Mouse (Mus musculus) right cerebral cortex, adult 18-20 months (tissue): Measurements from ENCODE around the gene Ern1.
A peak's percentile ranks its signal among the peaks of the same experiment; 100 is the strongest.
"Not testable (repeated sequence)": the region's sequence is repeated elsewhere in the genome, so short reads cannot be mapped to it uniquely, and the experiment has no call there.

Experiments
- DNase-seq: peaks from one replicate; pipeline ENCODE4 v3.0.0; 2022; ENCODE audit warnings: mixed read lengths

The Ern1 gene

DNA sequence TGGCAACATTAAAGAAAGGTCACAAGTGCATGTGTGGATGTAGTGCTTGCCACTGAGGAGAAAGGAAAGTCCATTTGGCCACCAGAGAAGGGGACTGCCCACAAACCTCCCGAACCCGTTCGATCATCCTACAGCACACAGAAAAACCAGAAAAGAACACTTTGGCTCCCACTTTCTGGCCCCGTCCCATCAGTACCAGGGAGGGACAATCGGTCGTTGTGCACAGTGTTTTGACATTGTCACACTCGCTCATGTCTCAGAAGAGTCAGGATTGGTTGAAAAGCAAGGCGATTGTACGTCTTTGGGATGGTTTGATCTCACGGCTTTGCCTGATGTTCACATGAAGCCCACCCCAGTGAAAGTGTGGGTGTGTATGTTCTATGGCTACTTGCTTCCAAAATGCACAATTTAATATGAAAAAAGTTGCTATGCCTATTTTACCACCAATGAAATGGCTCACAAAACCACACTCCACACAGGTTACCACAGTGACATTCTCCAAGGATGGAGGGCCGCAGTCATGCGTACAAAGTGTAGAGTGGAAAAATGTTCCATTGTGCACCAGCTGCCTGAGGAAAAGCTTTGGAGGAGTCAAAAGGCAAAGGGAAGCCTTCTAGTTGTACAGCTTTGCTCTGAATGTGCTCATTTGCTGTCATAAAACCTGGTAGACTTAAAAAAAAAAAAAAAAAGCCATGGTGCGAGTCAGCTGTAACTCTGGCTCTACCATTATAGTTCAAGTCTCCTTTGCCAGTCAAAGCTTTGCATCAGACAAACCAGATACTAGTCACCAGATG lies 15.2 kb upstream of the Ern1 start:
- no peak for DNase-seq

DNA sequence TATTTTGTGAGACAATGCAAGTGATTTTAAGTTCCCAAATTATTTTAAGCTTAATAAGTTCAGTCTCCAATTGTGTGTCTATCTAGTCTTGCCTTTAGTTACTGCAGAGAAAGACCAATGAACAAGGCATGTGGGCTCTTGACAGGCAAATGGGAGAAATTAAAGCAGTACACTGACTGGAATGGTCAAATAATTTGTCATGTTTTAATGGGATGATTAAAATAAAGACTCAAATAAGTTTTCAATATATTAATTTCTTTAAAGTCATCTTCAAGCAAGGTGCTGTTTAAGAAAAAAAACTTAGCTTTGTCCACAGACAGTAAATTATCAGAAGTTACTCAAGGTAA lies 14.5 kb upstream of the Ern1 start:
- DNase-seq: no peak

DNA sequence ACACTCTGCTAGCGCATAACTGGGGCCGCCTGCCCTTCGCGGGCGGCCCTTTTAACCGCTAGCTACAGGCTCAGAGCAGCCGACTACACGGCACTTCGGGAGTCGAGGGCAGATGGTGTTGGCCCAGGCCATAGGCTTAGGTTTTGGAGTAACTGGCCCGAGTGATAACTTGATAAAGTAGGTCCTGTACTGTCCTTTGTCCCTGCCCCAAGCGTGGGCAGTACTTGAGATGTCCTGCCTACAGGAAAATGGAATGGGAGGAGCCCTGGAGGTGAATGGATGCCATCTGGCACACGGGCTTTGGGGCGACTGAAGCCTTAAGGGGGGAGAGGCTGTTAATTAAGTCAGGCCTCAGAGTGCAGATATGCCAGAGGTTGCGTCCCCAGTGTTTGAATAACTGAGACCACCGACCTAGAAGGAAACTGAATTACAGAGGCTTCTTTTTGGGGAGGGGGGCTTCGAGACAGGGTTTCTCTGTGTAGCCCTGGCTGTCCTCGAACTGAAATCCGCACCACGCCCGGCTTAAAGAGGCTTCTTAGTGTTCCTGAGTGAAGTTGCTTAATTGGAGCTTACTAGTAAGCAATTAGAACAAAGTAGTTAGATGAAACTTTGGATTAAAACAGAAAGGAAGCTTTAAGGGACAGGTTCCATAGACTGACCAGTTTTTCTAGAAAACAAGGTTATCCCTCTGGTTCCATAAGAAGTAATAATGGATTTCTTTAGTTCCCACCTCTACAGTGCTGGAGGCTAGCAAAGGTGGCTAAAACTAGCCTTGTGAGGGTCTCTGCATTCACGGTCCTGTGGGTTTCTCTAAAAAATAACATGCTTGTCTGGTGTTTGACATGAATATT lies 13.9 kb upstream of the Ern1 start:
- peak; percentile 43 for DNase-seq

DNA sequence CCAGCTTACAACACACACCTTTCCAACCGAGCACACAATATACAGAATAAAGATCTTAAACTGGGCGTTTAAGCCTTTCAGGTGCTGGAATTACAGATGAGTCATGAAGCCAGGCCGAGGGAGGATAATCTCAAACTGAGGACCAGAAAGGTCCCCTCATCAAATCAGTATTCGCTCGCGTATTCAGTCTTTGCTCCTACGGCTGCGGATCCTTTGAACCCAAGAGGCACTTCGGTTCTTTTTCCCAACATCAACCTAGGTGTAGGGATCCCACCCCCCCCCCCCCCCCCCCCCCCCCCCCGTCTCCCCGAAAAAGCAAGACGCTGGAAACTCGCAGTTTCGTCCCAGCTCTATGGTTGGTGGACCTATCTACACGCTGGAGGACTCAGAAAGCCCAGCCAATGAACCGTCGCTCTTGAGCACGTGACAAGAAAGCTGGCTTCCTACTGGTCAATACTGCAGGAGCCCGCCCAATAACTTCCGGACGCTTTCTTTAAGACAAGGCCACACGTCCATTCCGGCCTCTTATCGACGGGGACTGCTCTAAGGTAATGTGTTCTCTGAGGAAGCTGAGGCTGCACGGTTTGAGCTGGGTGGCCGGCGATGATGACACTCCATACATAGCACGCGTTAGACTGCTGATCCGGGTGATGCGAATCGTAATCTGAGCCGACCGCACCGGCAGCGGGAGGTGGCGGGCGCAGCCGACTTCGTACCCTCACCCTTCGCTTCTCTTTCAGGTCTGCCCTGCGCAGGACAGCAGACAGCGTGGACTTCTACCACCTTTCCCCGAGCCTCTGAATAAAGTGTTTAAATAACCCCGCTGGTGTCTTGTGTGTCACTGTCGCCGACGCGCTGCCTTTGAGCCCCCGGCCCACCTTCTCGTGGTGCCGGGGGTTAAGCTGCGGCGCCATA lies 13.0 kb upstream of the Ern1 start:
- peak; percentile 97 for DNase-seq

DNA sequence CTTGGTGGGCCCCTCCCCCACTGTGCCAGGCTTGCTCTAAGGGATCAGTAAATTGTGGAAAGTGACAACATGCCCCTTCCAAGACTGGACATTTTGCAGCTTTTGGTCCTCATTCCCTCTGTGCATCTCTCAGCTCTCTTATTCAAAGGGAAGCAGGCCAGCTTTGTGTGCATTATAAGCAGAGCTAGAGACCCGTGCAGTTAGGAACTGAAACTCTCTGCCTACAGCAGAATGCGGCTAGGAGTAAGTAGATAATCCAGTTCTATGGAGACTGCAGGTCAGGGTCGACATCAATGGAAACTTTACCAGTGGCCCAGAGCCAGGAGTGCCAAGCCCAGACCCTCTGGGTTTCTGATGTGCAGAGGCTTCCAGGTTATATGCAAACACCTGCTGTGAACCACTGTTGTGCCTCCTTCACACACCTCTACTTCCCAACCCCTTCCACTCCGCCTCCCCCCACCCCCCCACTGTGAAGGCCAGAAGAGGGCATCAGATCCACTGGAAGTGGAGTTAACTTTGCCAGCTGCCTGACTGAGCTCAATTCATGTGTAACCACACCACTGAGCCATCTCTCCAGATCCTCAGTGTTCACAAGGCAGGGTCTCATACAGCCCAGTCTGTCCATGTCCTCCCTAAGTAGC lies 11.2 kb upstream of the Ern1 start:
- DNase-seq: no peak

DNA sequence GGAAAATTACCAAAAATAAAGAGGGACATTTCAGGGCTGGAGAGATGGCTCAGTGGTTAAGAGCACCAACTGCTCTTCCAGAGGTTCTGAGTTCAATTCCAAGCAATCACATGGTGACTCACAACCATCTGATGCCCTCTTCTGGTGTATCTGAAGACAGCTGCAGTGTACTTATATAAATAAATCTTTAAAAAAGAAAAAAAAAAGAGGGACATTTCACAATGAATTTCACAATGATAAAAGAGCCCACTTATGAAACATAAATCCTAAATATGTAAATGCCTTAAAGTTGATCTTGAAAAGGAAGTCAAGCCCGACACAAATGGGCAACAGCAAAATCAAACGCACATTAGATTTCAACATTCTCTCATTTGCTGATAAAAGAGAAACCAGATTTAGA lies 10.3 kb upstream of the Ern1 start:
- no peak for DNase-seq

DNA sequence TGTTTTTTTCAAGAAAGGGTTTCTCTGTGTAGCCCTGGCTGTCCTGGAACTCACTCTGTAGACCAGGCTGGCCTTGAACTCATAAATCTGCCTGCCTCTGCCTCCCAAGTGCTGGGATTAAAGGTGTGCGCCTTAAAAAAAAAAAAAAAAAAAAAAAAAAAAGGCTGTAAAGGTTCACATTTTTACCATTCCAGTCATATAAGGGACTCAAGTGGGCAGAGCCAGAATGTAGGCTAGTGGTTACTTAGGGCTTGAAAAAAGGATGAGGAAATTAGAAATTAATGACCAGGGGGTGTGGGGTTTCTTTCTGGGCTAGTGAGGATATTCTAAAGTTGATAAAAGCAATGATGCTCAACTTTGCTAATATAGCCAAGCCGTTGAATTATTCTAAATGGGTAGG lies 9.4 kb upstream of the Ern1 start:
- DNase-seq: not testable (repeated sequence)

DNA sequence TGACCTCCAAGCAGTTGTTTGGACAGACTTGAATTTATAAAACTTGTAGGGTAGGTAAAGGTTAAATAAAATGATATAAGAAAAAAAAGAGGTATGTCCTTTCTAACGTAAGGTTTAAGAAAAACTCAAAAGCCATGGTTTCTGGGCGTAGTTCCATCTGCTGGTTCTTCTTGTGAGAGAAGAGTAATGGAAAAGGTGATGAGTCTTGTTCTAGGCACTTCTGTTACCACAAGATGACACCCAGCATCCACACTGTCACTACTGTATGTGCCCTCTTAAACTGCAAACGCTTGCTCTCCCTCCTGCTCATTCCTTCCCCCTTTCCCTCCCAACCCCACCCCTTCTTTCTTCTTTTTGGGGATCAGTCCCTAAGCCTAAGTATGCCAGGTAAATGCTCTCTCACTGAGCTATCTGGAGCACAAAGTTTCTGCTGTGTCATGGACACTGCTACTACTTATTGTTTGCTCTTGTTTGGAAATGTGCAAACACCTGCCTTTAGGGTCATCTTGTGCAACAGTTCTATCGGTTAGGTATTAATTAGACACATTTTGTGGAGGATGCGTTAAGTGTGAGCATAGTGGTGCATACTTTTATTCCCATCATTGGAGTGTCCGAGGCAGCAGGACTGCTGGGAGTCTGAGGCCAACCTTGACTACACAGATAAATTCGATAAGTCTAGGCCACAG lies 5.5 kb upstream of the Ern1 start:
- DNase-seq: no peak

DNA sequence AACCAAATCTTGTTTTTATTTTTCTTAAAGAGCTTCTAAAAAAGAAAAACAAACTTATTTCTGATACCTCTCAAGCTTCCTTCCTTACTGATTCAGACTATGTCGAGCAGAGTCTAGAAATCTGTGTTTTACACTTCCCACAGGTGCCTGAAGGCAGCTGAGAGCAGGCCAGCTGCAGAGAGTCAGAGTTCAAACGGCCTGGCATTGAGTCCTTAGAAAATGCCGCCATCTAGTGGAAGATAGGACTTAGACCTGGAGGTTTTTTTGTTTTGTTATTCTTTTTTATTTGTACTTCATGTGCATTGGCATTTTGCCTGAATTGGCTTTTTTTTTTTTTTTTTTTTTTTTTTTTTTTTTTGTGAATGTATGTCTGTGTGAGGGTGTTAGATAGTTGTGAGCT lies 3.7 kb upstream of the Ern1 start:
- DNase-seq: peak; percentile 37

DNA sequence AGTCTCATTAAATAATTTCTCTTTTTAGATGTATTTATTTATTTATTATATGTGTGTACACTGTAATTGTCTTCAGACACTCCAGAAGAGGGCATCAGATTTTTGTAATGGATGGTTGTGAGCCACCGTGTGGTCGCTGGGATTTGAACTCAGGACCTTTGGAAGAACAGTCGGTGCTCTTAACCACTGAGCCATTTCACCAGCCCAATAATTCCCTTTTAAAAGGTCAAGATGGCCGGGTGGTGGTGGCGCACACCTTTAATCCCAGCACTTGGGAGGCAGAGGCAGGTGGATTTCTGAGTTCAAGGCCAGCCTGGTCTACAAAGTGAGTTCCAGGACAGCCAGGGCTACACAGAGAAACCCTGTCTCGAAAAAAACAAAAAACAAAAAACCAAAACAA lies 2.9 kb upstream of the Ern1 start:
- not testable (repeated sequence) for DNase-seq

DNA sequence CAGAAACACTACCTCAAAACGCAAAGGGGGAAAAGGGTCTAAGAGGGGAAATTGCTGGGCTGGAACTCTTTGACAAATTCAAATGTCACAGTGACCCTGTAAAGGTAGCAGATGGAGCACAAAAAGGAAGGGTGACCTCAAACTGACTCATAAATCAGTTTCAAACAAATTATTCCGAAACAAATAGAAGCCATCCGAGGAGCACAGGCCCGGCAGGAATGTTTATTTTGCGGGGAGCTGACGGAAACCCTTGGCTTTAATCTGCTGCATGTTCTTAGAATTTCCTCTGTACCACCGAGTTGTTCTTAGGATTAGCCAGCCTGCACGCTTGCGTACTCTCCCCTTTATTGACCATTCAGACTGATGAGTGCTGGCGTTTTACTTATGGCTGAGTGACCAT lies 2.4 kb upstream of the Ern1 start:
- DNase-seq: no peak

DNA sequence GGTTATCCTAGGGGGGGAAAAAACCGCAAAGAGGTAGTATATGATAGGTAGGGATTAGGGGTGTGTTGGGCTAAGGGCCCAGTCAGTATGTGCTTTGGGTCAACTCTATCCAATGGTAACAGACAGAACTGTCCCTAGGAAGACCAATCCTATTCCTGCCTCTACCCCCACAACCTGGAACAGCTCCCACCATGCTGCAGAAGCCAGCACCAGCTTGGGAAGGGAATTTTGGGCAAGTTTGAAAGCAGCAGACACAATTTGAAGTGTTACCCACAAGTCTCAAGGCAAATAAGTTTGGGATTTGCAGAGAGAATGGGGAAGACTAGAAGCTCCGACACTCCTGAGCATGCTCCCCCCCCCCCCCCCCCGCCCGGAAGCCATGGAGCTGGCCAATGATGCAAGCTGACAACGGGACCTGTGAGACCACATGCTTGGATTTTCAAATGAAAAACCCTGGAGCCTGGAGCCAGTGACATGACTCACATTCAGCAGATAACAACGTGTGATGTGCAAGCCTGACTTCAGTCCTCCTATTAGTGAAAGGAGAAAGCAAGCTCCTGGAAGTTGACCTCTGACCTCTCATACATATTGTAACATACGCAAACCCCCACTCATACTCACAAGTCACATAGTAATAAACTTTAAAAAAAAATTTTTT lies 1.5 kb upstream of the Ern1 start:
- peak; percentile 24 for DNase-seq

DNA sequence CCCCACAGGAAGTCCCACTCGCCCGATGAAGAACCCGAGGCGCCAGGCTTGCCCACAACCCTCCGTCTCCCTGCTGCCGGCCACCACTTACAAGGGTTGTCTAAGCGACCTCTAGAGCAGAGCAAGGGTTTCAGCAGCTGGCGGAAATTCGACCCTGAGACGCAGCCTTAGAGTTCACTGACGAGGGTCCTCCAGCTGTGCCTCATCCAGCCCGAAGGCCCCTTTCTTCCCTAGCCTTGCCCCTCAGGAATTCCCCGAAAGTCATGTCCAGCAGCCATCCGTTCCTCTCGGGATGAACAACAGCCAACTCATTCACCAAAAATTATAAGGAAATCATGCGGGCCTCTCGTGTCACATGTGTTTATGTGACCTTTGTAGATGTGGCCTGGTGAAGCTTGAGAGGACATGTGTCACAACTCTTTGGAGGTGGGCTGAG lies 492 bp upstream of the Ern1 start:
- no peak for DNase-seq

DNA sequence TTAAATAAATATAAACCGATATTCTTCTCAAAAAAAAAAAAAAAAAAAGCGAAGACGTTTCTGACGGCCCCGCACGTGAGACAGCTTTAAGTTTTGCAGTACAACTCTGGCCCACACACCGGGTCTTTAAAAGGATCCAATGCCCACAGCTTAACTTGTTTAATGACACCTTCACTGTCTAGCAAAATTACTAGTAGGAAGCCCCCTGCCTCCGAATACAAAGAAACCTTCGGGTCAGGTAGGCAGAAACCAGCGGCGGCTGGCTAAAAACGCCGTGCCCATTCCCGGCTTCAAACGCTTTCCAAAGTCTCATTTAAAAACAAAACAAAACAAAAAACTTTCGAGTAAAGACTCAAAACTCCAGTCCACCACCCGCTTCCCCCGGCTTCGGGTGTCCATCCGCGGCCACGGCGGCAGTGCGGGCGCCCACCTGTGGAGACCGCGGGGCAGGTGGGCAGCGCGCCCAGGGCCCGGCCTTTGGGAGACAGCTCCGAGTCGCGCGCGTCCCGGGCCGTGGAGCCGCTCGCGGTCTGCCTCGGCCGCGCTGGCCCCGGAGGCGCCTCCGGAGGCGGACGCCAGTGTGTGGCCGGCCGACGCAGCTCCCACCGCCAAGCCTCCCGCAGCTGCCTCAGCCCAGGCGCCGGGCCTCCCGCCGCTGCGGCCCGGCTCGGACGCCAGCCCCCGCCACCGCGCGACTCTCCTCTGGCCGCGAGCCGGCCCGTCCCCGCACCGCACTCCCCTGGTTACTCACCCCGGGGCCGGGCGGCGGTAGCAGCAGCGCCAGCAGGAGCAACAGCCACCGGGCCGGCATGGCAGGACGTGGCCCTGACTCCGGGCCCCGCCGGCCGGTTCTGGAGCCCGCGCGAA lies 553 bp downstream of the Ern1 start:
- no peak for DNase-seq

DNA sequence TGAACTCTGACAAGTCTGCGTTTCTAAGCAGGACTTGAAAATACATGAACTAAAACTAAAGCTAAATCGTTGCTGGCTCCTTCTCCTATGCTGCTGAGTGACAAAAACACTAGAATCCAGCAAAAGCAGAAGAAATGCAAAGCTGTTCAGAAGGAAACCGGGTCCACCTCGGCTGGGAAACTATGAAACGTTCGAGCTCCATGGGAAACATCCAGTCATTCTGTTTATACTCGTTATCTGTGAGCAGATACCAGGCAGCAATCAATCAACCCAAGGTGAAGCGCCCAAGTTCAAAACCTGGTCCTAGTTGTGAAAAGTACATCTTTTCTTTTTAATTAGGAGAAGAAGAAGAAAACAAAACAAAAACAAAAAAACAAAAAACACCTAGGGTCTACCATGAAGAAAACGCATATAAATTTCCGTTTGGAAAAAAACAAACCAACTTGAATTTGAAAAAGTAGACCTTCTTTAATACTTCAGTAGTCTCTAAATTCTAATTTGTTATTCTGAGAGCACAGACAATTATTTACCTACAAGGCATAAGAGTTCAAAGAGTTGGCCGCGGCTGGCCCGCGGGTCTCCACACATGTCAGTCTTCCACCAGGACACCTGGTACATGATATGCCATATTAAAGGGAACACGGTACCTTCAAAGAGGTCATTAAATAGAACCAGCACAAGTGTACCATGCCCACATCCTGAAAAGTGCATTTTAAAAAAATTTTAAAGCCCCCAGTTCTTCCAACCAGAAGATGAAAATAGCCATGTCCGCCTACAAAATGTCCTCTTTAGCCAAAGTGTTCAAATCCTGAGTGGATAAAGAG lies 1.4 kb downstream of the Ern1 start:
- no peak for DNase-seq

DNA sequence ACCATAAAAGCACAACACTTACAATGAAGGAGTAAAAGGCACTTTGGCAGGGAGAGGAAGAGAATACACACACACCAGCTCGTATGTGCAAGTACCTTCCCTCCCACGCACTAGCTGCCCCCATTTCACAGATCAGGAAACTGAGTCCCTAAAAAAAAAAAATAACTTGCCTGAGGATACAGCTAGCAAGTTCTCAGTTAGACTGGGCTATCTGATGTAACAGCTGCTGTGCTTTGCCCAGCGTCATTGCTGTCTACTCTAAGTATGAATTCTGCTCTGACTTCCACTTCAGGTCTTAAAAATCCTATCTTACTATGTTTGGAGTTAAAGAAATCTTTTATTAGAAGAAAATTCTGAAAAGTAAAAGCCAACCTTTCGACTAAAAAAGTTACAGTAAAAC lies 2.0 kb downstream of the Ern1 start:
- no peak for DNase-seq

DNA sequence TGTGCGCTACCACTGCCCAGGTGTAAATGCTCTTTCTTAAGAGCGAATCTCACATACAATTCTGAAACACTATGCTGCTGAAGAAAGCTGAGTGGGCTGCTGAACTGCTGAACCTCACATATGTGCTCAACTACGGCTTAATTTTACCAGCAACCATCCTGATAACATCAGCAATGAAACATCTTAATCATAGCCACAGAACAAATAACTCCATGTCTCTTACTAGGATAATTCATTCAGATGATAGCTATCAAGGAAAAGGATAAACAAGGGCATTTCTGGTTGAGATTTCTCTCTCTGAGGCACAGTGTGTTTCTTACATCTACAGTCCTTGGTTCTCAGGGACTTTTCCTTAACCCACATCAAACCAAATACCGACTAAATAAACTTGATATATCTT lies 2.8 kb downstream of the Ern1 start:
- no peak for DNase-seq

DNA sequence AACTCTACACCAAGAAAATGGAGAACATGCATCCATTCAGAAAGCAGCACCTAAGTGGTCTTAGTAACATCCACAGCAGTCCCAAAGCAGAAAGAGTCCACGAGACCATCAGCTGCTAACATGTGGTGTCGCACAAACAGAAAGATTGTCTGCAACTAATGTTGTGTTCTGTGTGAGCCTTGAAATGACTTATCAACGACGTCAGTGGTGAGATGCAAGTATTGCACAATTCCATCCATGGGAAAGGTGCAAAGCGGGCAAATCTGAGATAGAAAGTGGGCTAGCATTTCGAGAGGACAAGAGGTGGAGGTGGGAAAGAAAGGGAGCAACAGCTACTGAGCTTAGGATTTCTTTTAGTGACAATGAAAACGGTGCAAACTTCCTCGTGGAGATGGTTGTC lies 4.8 kb downstream of the Ern1 start:
- DNase-seq: no peak

DNA sequence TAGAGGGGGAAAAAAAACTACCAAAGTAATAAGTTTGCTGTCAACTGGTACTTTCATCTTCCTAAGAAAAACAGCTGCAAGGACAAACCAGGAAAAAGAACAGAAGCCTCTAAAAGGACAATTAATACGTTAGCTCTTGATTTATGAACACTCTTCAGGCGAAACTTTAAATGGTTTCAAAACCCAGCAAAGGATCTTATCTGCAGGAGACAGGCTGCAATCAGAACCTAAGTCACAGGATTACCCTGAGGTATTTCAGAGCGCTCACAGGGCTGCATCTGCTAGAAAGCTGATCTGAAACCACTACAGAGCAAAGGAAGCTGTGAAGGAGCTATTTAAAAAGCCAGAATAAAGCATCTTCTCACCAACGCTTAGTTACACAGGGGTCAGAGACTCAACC lies 6.0 kb downstream of the Ern1 start:
- DNase-seq: no peak

DNA sequence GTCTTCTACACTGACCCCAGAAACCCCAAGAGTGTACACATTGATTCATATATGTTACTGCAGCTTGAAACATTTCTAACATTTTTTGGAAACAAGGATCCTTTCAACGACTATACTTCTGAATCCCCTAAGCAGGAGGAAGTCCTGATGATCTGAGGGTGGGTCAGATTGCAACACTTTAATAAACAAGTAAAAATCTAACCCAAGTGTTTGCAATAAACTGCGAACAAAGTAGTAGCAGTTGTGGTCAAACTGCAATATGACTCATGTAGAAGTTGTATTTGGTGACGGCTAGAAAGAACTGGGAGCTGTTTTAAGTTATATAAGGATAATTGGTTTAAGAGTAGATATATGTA lies 7.1 kb downstream of the Ern1 start:
- no peak for DNase-seq
